Mouse (Mus musculus) erythroblast, embryonic 14.5 days (primary cell): ENCODE results near the gene Thada. TPM values are rescaled to one million over a fixed set of nuclear protein-coding genes. Genes with fewer than 3 reads are reported as not detected.

Experiments used
- H3K27me3 ChIP-seq: 2 replicates; pipeline ENCODE4 v1.6.1; 2012; ENCODE audit warnings: inconsistent platforms; ENCODE audit not compliant: control insufficient read depth
- H3K36me3 ChIP-seq: 2 replicates; pipeline ENCODE4 v1.6.1; 2012; ENCODE audit warnings: mild to moderate bottlenecking, inconsistent platforms; ENCODE audit not compliant: control insufficient read depth
- H3K4me1 ChIP-seq: 2 replicates; pipeline ENCODE4 v1.6.1; 2012; ENCODE audit warnings: inconsistent platforms; ENCODE audit not compliant: control insufficient read depth
- H3K4me3 ChIP-seq: replicated peaks from 2 replicates; pipeline ENCODE3; 2012; ENCODE audit warnings: moderate library complexity, mild to moderate bottlenecking, inconsistent platforms
- H3K9me3 ChIP-seq: 2 replicates; pipeline ENCODE4 v1.6.1; 2012; ENCODE audit warnings: low read length, inconsistent platforms, mixed read lengths; ENCODE audit not compliant: control insufficient read depth
- GATA1 ChIP-seq: IDR thresholded peaks from 2 replicates; pipeline ENCODE4 v1.6.1; 2012; ENCODE audit warnings: low read length, inconsistent platforms, mixed read lengths
- TAL1 ChIP-seq: IDR thresholded peaks from 3 replicates; pipeline ENCODE4 v1.6.1; 2012; ENCODE audit warnings: low read length, inconsistent platforms, mixed read lengths
- polyA plus RNA-seq: library from polyadenylated mRNA; stranded (reverse); fragments of >175 nt; gene quantifications from 2 replicates; pipeline ENCODE4 v1.2.3, GENCODE M21; 2012

Thada gene
- polyA plus RNA-seq, 1 experiment = 0.08 TPM

GRCm38 (mm10) chr17:84167377-84167776 is 298.6 kb downstream of the Thada start:
- H3K4me3 ChIP-seq = no peak overlapping the region
- H3K36me3 ChIP-seq = no peaks in the 10 kb centered on the region
- no peak for TF ChIP-seq GATA1
- TF ChIP-seq TAL1 = no peak
- H3K9me3 ChIP-seq = no peaks in the 10 kb centered on the region
- H3K27me3 ChIP-seq = no peaks in the 10 kb centered on the region
- peaks cover 15% of the 10 kb centered on the region for H3K4me1 ChIP-seq

GRCm38 (mm10) chr17:84166135-84166860 is 299.7 kb downstream of the Thada start:
- peaks cover 23% of the 10 kb centered on the region for H3K4me1 ChIP-seq
- H3K27me3 ChIP-seq = no peaks in the 10 kb centered on the region
- H3K4me3 ChIP-seq = no peak overlapping the region
- no peaks in the 10 kb centered on the region for H3K9me3 ChIP-seq
- TF ChIP-seq TAL1 (no peak), GATA1 (no peak)
- H3K36me3 ChIP-seq = no peaks in the 10 kb centered on the region

- Histone ChIP-seq H3K4me3 (no peak overlapping the region), H3K4me1 (peaks cover 29% of the 10 kb centered on the region), H3K27me3 (no peaks in the 10 kb centered on the region), H3K9me3 (no peaks in the 10 kb centered on the region), H3K36me3 (no peaks in the 10 kb centered on the region)
- TF ChIP-seq GATA1 = no peak
- no peak for TF ChIP-seq TAL1
These were observed 300.3 kb downstream of the Thada start for GRCm38 (mm10) chr17:84165735-84166134.

GRCm38 (mm10) chr17:84164146-84164545 is 301.9 kb downstream of the Thada start:
- no peak for TF ChIP-seq TAL1
- no peak for TF ChIP-seq GATA1
- H3K27me3 ChIP-seq = no peaks in the 10 kb centered on the region
- peaks cover 32% of the 10 kb centered on the region for H3K4me1 ChIP-seq
- no peaks in the 10 kb centered on the region for H3K9me3 ChIP-seq
- H3K36me3 ChIP-seq = no peaks in the 10 kb centered on the region
- no peak overlapping the region for H3K4me3 ChIP-seq

GRCm38 (mm10) chr17:84163066-84163785 is 302.8 kb downstream of the Thada start:
- H3K36me3 ChIP-seq = no peaks in the 10 kb centered on the region
- no peak overlapping the region for H3K4me3 ChIP-seq
- H3K27me3 ChIP-seq = no peaks in the 10 kb centered on the region
- no peaks in the 10 kb centered on the region for H3K9me3 ChIP-seq
- no peak for TF ChIP-seq TAL1
- TF ChIP-seq GATA1 = no peak
- peaks cover 37% of the 10 kb centered on the region for H3K4me1 ChIP-seq

- Histone ChIP-seq H3K36me3 (no peaks in the 10 kb centered on the region), H3K9me3 (no peaks in the 10 kb centered on the region), H3K4me3 (no peak overlapping the region), H3K4me1 (peaks cover 44% of the 10 kb centered on the region), H3K27me3 (no peaks in the 10 kb centered on the region)
- TF ChIP-seq GATA1 (no peak), TAL1 (no peak)
These were observed 303.7 kb downstream of the Thada start for GRCm38 (mm10) chr17:84162211-84162760.

GRCm38 (mm10) chr17:84161231-84161854 is 304.7 kb downstream of the Thada start:
- Histone ChIP-seq H3K4me1 (peaks cover 49% of the 10 kb centered on the region), H3K9me3 (no peaks in the 10 kb centered on the region), H3K27me3 (no peaks in the 10 kb centered on the region), H3K4me3 (no peak overlapping the region), H3K36me3 (no peaks in the 10 kb centered on the region)
- TF ChIP-seq GATA1 = no peak

GRCm38 (mm10) chr17:84158891-84159290 is 307.1 kb downstream of the Thada start:
- peaks cover 66% of the 10 kb centered on the region for H3K4me1 ChIP-seq
- no peaks in the 10 kb centered on the region for H3K27me3 ChIP-seq
- H3K36me3 ChIP-seq = no peaks in the 10 kb centered on the region
- TF ChIP-seq GATA1 = no peak
- TF ChIP-seq TAL1 = no peak
- no peak overlapping the region for H3K4me3 ChIP-seq
- H3K9me3 ChIP-seq = no peaks in the 10 kb centered on the region

- no peaks in the 10 kb centered on the region for H3K36me3 ChIP-seq
- H3K4me3 ChIP-seq = no peak overlapping the region
- H3K27me3 ChIP-seq = no peaks in the 10 kb centered on the region
- TF ChIP-seq GATA1 (no peak), TAL1 (no peak)
- H3K9me3 ChIP-seq = no peaks in the 10 kb centered on the region
- H3K4me1 ChIP-seq = peaks cover 70% of the 10 kb centered on the region
These were observed 307.6 kb downstream of the Thada start for GRCm38 (mm10) chr17:84158461-84158795.
